Mouse (Mus musculus) liver, embryonic 15.5 days (tissue): ENCODE measurements around the gene Tfe3. TPM values are rescaled to one million over a fixed set of nuclear protein-coding genes. Genes with fewer than 3 reads are reported as not detected.

Source experiments
- ATAC-seq: fragments of 200-750 bp; cut with Nextera tagmentation; 2 replicates; pipeline ENCODE4 v1.8.0; 2017; ENCODE audit warnings: moderate number of reproducible peaks, mild to moderate bottlenecking, moderate library complexity; ENCODE audit not compliant: insufficient read depth
- H3K27ac ChIP-seq: fragments of 300-500 bp; sonication (generic); replicated peaks from 2 replicates; pipeline ENCODE4 v1.5.1; 2015; ENCODE audit warnings: mild to moderate bottlenecking, inconsistent platforms
- H3K27me3 ChIP-seq: fragments of 300-500 bp; sonication (generic); 2 replicates; pipeline ENCODE4 v1.6.1; 2015; ENCODE audit warnings: mild to moderate bottlenecking, inconsistent platforms
- H3K36me3 ChIP-seq: fragments of 300-500 bp; sonication (generic); replicated peaks from 2 replicates; pipeline ENCODE4 v1.6.1; 2015; ENCODE audit warnings: moderate library complexity, mild to moderate bottlenecking, inconsistent platforms
- H3K4me1 ChIP-seq: fragments of 300-500 bp; sonication (generic); replicated peaks from 2 replicates; pipeline ENCODE4 v1.6.1; 2015; ENCODE audit warnings: inconsistent platforms
- H3K4me2 ChIP-seq: fragments of 300-500 bp; sonication (generic); 2 replicates; pipeline ENCODE4 v1.6.1; 2015; ENCODE audit warnings: moderate library complexity, mild to moderate bottlenecking, inconsistent platforms
- H3K4me3 ChIP-seq: fragments of 300-500 bp; sonication (generic); replicated peaks from 2 replicates; pipeline ENCODE4 v1.5.1; 2015; ENCODE audit warnings: mild to moderate bottlenecking, inconsistent platforms
- H3K9ac ChIP-seq: fragments of 300-500 bp; sonication (generic); 2 replicates; pipeline ENCODE4 v1.6.1; 2015; ENCODE audit warnings: moderate library complexity, mild to moderate bottlenecking, inconsistent platforms
- H3K9me3 ChIP-seq: fragments of 300-500 bp; sonication (generic); replicated peaks from 2 replicates; pipeline ENCODE4 v1.6.1; 2016; ENCODE audit warnings: inconsistent platforms
- WGBS: fragments of 180-500 bp; shearing (Covaris S2); methylation state at CpG from one replicate; pipeline ENCODE4 v1.1.7; 2015; ENCODE audit warnings: mixed read lengths; ENCODE audit not compliant: insufficient replicate concordance; 5-methylcytosine and 5-hydroxymethylcytosine counted together
- microRNA counts: library from miRNA; unstranded; fragments of <30 nt; microRNA quantifications from one replicate; lab custom pipeline; 2016
- microRNA-seq: library from miRNA; unstranded; fragments of <30 nt; microRNA quantifications from one replicate; pipeline ENCODE4, GENCODE M21; 2016
- polyA plus RNA-seq: library from polyadenylated mRNA; unstranded; fragments of >200 nt; fragmentation: Nextera tagmentation; extraction: Ambion mirVana; gene quantifications from 2 replicates; pipeline ENCODE4 v1.2.1, GENCODE M21; 2015

Tfe3 gene
- polyA plus RNA-seq, 1 experiment from 2014 or later: 9.2 TPM

- WGBS: 15% methylated on average over 24 of the region's 24 CpGs
- H3K27me3 ChIP-seq: no peaks in the 10 kb centered on the region
- H3K9me3 ChIP-seq: no peaks in the 10 kb centered on the region
- 0 out of 2 replicates have a peak within 1 kb of the TSS, but pooled peaks have one; percentile 2 for H3K4me3 ChIP-seq
- ATAC-seq: peak; percentile 22; the same call in 1 of the 2 replicates
- peak within 1 kb of the TSS; percentile 45 for H3K4me2 ChIP-seq
- peaks cover 25% of the 10 kb centered on the region for H3K36me3 ChIP-seq
- H3K27ac ChIP-seq: no peak within 1 kb of the TSS
- no peak within 1 kb of the TSS for H3K9ac ChIP-seq
- peaks cover 10% of the 10 kb centered on the region for H3K4me1 ChIP-seq
These were observed 59.8 kb downstream of the Tfe3 start, which contains the start of gene Kcnd1 for GRCm38 (mm10) chrX:7821865-7822779. Gene Kcnd1 (plus strand): TSS chrX:7822289.

MicroRNAs within 50 kb of the gene (microRNA counts, 519-probe panel; counts per million panel counts)
- microRNA mmu-miR-1198 (lab: Ali Mortazavi, UCI): 2,181 counts per million, percentile 31 among the panel's probes with 10 or more counts

Small RNA genes within 50 kb of the gene (microRNA-seq; reads per million reads assigned to microRNA genes)
- 32.2 reads per million, percentile 41 among the genes with 10 or more reads in this experiment for gene Mir1198

Other genes starting within 250 kb of the Tfe3 start
- gene Foxp3, start 188.9 kb upstream of the Tfe3 start, polyA plus RNA-seq: 0.02 and 0.23 TPM in 2 replicates
- 0.06 and 0.21 TPM in 2 replicates for gene Ppp1r3f, start 188.3 kb upstream of the Tfe3 start, polyA plus RNA-seq
- gene Ccdc22, start 157.0 kb upstream of the Tfe3 start, polyA plus RNA-seq: 18.0 and 19.8 TPM in 2 replicates
- 0.07 and 0.09 TPM in 2 replicates for gene Cacna1f, start 155.5 kb upstream of the Tfe3 start, polyA plus RNA-seq
- gene Syp, start 124.1 kb upstream of the Tfe3 start, polyA plus RNA-seq: 0.33 and 0.36 TPM in 2 replicates
- gene Prickle3, start 105.3 kb upstream of the Tfe3 start, polyA plus RNA-seq: 1.1 and 1.5 TPM in 2 replicates
- 27.5 and 28.8 TPM in 2 replicates for gene Plp2, start 91.2 kb upstream of the Tfe3 start, polyA plus RNA-seq
- gene Magix, start 81.3 kb upstream of the Tfe3 start, polyA plus RNA-seq: 0.09 and 0.12 TPM in 2 replicates
- gene Gpkow, start 65.4 kb upstream of the Tfe3 start, polyA plus RNA-seq: 13.3 and 14.1 TPM in 2 replicates
- gene Wdr45, start 48.2 kb upstream of the Tfe3 start, polyA plus RNA-seq: 16.0 and 17.5 TPM in 2 replicates
- gene Gm45208, start 40.3 kb upstream of the Tfe3 start, polyA plus RNA-seq: 0.31 TPM in 1 of 2 replicates, not detected in the other
- 5.6 and 5.8 TPM in 2 replicates for gene Praf2, start 34.1 kb upstream of the Tfe3 start, polyA plus RNA-seq
- gene Ccdc120, start 11.7 kb upstream of the Tfe3 start, polyA plus RNA-seq: 0.92 and 1.5 TPM in 2 replicates
- gene Gripap1, start 27.2 kb downstream of the Tfe3 start, polyA plus RNA-seq: 25.5 and 27.4 TPM in 2 replicates
- 0.18 and 0.37 TPM in 2 replicates for gene Kcnd1, start 59.7 kb downstream of the Tfe3 start, polyA plus RNA-seq
- 44.9 and 54.4 TPM in 2 replicates for gene Otud5, start 78.8 kb downstream of the Tfe3 start, polyA plus RNA-seq
- gene Pim2, start 115.7 kb downstream of the Tfe3 start, polyA plus RNA-seq: 3.5 TPM in 2 replicates
- 14.3 and 17.5 TPM in 2 replicates for gene Slc35a2, start 121.5 kb downstream of the Tfe3 start, polyA plus RNA-seq
- gene Pqbp1, start 136.7 kb downstream of the Tfe3 start, polyA plus RNA-seq: 38.1 and 39.7 TPM in 2 replicates
- gene Timm17b, start 136.8 kb downstream of the Tfe3 start, polyA plus RNA-seq: 94.8 and 102 TPM in 2 replicates
- not detected in 2 replicates for gene Gm10491, start 145.3 kb downstream of the Tfe3 start, polyA plus RNA-seq
- not detected in 2 replicates for gene Gm10490, start 147.0 kb downstream of the Tfe3 start, polyA plus RNA-seq
- 0.12 and 0.18 TPM in 2 replicates for gene Pcsk1n, start 157.3 kb downstream of the Tfe3 start, polyA plus RNA-seq
- not detected in 2 replicates for gene Eras, start 166.0 kb downstream of the Tfe3 start, polyA plus RNA-seq
- gene Hdac6, start 185.3 kb downstream of the Tfe3 start, polyA plus RNA-seq: 10.7 and 12.1 TPM in 2 replicates
- 117 and 126 TPM in 2 replicates for gene Gata1, start 215.5 kb downstream of the Tfe3 start, polyA plus RNA-seq